Mouse (Mus musculus): ENCODE data around the gene Ttc7b.

- TF ChIP-seq E2F4 (IDR thresholded peaks at IDR 0.05; ENCODE audit: insufficient read depth): no peak
- TF ChIP-seq USF1 (IDR thresholded peaks at IDR 0.05; ENCODE audit: low read depth): no peak
- no peak for TF ChIP-seq POLR2AphosphoS2 (IDR thresholded peaks at IDR 0.05; ENCODE audit: insufficient read length, low read depth)
- no peak for TF ChIP-seq POLR2A (IDR thresholded peaks at IDR 0.05; ENCODE audit: insufficient read length, low read depth)
- no peak for TF ChIP-seq SRF (IDR thresholded peaks at IDR 0.05; ENCODE audit: control insufficient read depth, insufficient read length, low read depth)
- no peak for TF ChIP-seq MAX (IDR thresholded peaks at IDR 0.05; ENCODE audit: low read depth)
- TF ChIP-seq MYOG (IDR thresholded peaks at IDR 0.05; ENCODE audit: control insufficient read depth in 1 of 3, insufficient read depth in 1 of 3, insufficient read length in 2 of 3, low read depth in 2 of 3): no peak
- no peak for TF ChIP-seq TCF12 (IDR thresholded peaks at IDR 0.05; ENCODE audit: insufficient read depth, poor library complexity, severe bottlenecking)
- TF ChIP-seq MYOD1 (IDR thresholded peaks at IDR 0.05; ENCODE audit: control insufficient read depth in 1 of 3, insufficient read length in 2 of 3, low read depth in 2 of 3): no peak
- TF ChIP-seq CEBPB (IDR thresholded peaks at IDR 0.05; ENCODE audit: insufficient read depth, poor library complexity, severe bottlenecking): no peak
- TF ChIP-seq REST (IDR thresholded peaks at IDR 0.05; ENCODE audit: insufficient read depth, insufficient read length): no peak
- no peak for TF ChIP-seq TCF3 (IDR thresholded peaks at IDR 0.05; ENCODE audit: insufficient read length, low read depth)
Observed at GRCm38 (mm10) chr12:100355565-100355964, 165.1 kb downstream of the Ttc7b start.
